Mouse (Mus musculus): ENCODE results near the gene Dcpp1.

GRCm38 (mm10) chr17:23877166-23877565 lies 3.5 kb upstream of the Dcpp1 start:
- TF ChIP-seq CTCF (IDR thresholded peaks at IDR 0.05; ENCODE audit: low read depth, low read length) (no peak), POLR2A (IDR thresholded peaks at IDR 0.05; ENCODE audit: insufficient read depth, low read length) (no peak)

Measured in ES-Bruce4 (cell line).